Mouse (Mus musculus) neural tube, embryonic 14.5 days (tissue): ENCODE data around the gene Prrg2. TPM values are rescaled to one million over a fixed set of nuclear protein-coding genes. Genes with fewer than 3 reads are reported as not detected.
"Not testable (repeated sequence)": the region's sequence is repeated elsewhere in the genome, so short reads cannot be mapped to it uniquely, and the experiment has no call there.

Experiments
- ATAC-seq: fragments of 200-750 bp; cut with Nextera tagmentation; 2 replicates; pipeline ENCODE4 v1.8.0; 2017; ENCODE audit warnings: low read depth, mild to moderate bottlenecking, moderate TSS enrichment, moderate library complexity
- H3K27ac ChIP-seq: fragments of 300-500 bp; sonication (generic); 2 replicates; pipeline ENCODE4 v1.5.1; 2014; ENCODE audit warnings: low read depth, mild to moderate bottlenecking, control low read depth, low read length, moderate library complexity, mixed read lengths
- H3K27me3 ChIP-seq: fragments of 300-500 bp; sonication (generic); 2 replicates; pipeline ENCODE4 v1.6.1; 2014; ENCODE audit warnings: low read length; ENCODE audit not compliant: control insufficient read depth, insufficient read depth
- H3K36me3 ChIP-seq: fragments of 300-500 bp; sonication (generic); 2 replicates; pipeline ENCODE4 v1.6.1; 2014; ENCODE audit warnings: low read length, mixed read lengths; ENCODE audit not compliant: control insufficient read depth, insufficient read depth
- H3K4me1 ChIP-seq: fragments of 300-500 bp; sonication (generic); 2 replicates; pipeline ENCODE4 v1.6.1; 2014; ENCODE audit warnings: low read length; ENCODE audit not compliant: control insufficient read depth, insufficient read depth
- H3K4me2 ChIP-seq: fragments of 300-500 bp; sonication (generic); 2 replicates; pipeline ENCODE4 v1.6.1; 2014; ENCODE audit warnings: mild to moderate bottlenecking, low read depth, low read length, control low read depth
- H3K4me3 ChIP-seq: fragments of 300-500 bp; sonication (generic); 2 replicates; pipeline ENCODE4 v1.5.1; 2014; ENCODE audit warnings: low read depth, low read length, control low read depth, mixed read lengths
- H3K9ac ChIP-seq: fragments of 300-500 bp; sonication (generic); replicated peaks from 2 replicates; pipeline ENCODE4 v1.6.1; 2014; ENCODE audit warnings: low read depth, mild to moderate bottlenecking, control low read depth, low read length, mixed read lengths
- H3K9me3 ChIP-seq: fragments of 300-500 bp; sonication (generic); 2 replicates; pipeline ENCODE4 v1.6.1; 2016; ENCODE audit warnings: low read length; ENCODE audit not compliant: control insufficient read depth
- whole genome bisulfite sequencing: fragments of 180-500 bp; shearing (Covaris S2); extraction: QIAGEN DNeasy Blood & Tissue Kit; methylation state at CpG from one replicate; pipeline ENCODE4 v1.1.7; 2014; 5-methylcytosine and 5-hydroxymethylcytosine counted together
- polyA plus RNA-seq: library from polyadenylated mRNA; unstranded; fragments of >200 nt; fragmentation: Nextera tagmentation; extraction: Ambion mirVana; gene quantifications from 2 replicates; pipeline ENCODE4 v1.2.1, GENCODE M21; 2014

The Prrg2 gene
- 12.7 and 12.8 TPM in 2 replicates for polyA plus RNA-seq

- H3K36me3 ChIP-seq = no peaks in the 10 kb centered on the region
- H3K4me2 ChIP-seq = peak within 1 kb of the TSS; percentile 52
- peaks cover 17% of the 10 kb centered on the region for H3K4me1 ChIP-seq
- peak within 1 kb of the TSS; percentile 65 for H3K4me3 ChIP-seq
- H3K9ac ChIP-seq = peak within 1 kb of the TSS; percentile 62
- under 1% methylated on average over 31 of the region's 31 CpGs for WGBS
- no peaks in the 10 kb centered on the region for H3K9me3 ChIP-seq
- ATAC-seq = peak; percentile 89
- peak within 1 kb of the TSS; percentile 84 for H3K27ac ChIP-seq
- H3K27me3 ChIP-seq = no peaks in the 10 kb centered on the region
Observed at GRCm38 (mm10) chr7:45062239-45062835, at the start of gene Prrg2, which contains the start of gene Nosip. TSS of gene Prrg2 (minus strand) at chr7:45062677. TSS of gene Nosip (plus strand) at chr7:45062429.

- 59% methylated on average over 2 of the region's 2 CpGs for WGBS
- Histone ChIP-seq H3K4me3 (no peak overlapping the region), H3K27ac (no peak overlapping the region), H3K9me3 (no peaks in the 10 kb centered on the region), H3K4me2 (no peak overlapping the region), H3K4me1 (no peaks in the 10 kb centered on the region), H3K36me3 (no peaks in the 10 kb centered on the region), H3K27me3 (no peaks in the 10 kb centered on the region), H3K9ac (no peak overlapping the region)
- no peak for ATAC-seq
Observed at GRCm38 (mm10) chr7:45111940-45112339, 49.5 kb upstream of the Prrg2 start.

- H3K36me3 ChIP-seq, H3K9me3 ChIP-seq, H3K4me2 ChIP-seq, H3K4me1 ChIP-seq, H3K9ac ChIP-seq, ATAC-seq, H3K27ac ChIP-seq, H3K27me3 ChIP-seq, H3K4me3 ChIP-seq: not testable (repeated sequence)
- WGBS = 87% methylated on average over 4 of the region's 4 CpGs
Observed at GRCm38 (mm10) chr7:45110089-45110488, 47.6 kb upstream of the Prrg2 start.

- H3K9ac ChIP-seq = no peak overlapping the region
- H3K27ac ChIP-seq = no peak overlapping the region
- ATAC-seq = no peak
- no peaks in the 10 kb centered on the region for H3K36me3 ChIP-seq
- no peaks in the 10 kb centered on the region for H3K4me1 ChIP-seq
- no peak overlapping the region for H3K4me2 ChIP-seq
- 68% methylated on average over 5 of the region's 5 CpGs for WGBS
- no peaks in the 10 kb centered on the region for H3K9me3 ChIP-seq
- H3K27me3 ChIP-seq = no peaks in the 10 kb centered on the region
- H3K4me3 ChIP-seq = no peak overlapping the region
Observed at GRCm38 (mm10) chr7:45107052-45107645, 44.7 kb upstream of the Prrg2 start.

GRCm38 (mm10) chr7:45106441-45106840 lies 44.0 kb upstream of the Prrg2 start:
- H3K4me1 ChIP-seq = no peaks in the 10 kb centered on the region
- no peak overlapping the region for H3K27ac ChIP-seq
- H3K9ac ChIP-seq = no peak overlapping the region
- ATAC-seq = no peak
- no peaks in the 10 kb centered on the region for H3K27me3 ChIP-seq
- no peak overlapping the region for H3K4me3 ChIP-seq
- no peak overlapping the region for H3K4me2 ChIP-seq
- WGBS = 19% methylated on average over 6 of the region's 6 CpGs
- H3K36me3 ChIP-seq = no peaks in the 10 kb centered on the region
- H3K9me3 ChIP-seq = no peaks in the 10 kb centered on the region

- Histone ChIP-seq H3K9ac (no peak overlapping the region), H3K27ac (no peak overlapping the region), H3K4me1 (no peaks in the 10 kb centered on the region), H3K4me2 (no peak overlapping the region), H3K9me3 (no peaks in the 10 kb centered on the region), H3K4me3 (no peak overlapping the region), H3K36me3 (no peaks in the 10 kb centered on the region), H3K27me3 (no peaks in the 10 kb centered on the region)
- no peak for ATAC-seq
- WGBS = 81% methylated on average over 8 of the region's 8 CpGs
Observed at GRCm38 (mm10) chr7:45105491-45105890, 43.0 kb upstream of the Prrg2 start.

- Histone ChIP-seq H3K36me3 (no peaks in the 10 kb centered on the region), H3K27ac (no peak overlapping the region), H3K4me1 (no peaks in the 10 kb centered on the region), H3K4me3 (no peak overlapping the region), H3K4me2 (no peak overlapping the region), H3K9ac (no peak overlapping the region), H3K9me3 (no peaks in the 10 kb centered on the region), H3K27me3 (no peaks in the 10 kb centered on the region)
- 80% methylated on average over 5 of the region's 5 CpGs for WGBS
- ATAC-seq = no peak
Observed at GRCm38 (mm10) chr7:45104941-45105340, 42.5 kb upstream of the Prrg2 start.

GRCm38 (mm10) chr7:45103652-45104180 lies 41.2 kb upstream of the Prrg2 start, which contains the start of gene Fcgrt:
TSS of gene Fcgrt (minus strand) at chr7:45103851.
- no peaks in the 10 kb centered on the region for H3K36me3 ChIP-seq
- no peak for ATAC-seq
- no peak within 1 kb of the TSS; the same call in 1 of the 2 replicates for H3K4me3 ChIP-seq
- H3K27me3 ChIP-seq = no peaks in the 10 kb centered on the region
- no peaks in the 10 kb centered on the region for H3K4me1 ChIP-seq
- peak within 1 kb of the TSS; percentile 29; the same call in 1 of the 2 replicates for H3K4me2 ChIP-seq
- H3K9me3 ChIP-seq = no peaks in the 10 kb centered on the region
- no peak within 1 kb of the TSS for H3K27ac ChIP-seq
- H3K9ac ChIP-seq = no peak within 1 kb of the TSS
- WGBS = 69% methylated on average over 7 of the region's 7 CpGs

GRCm38 (mm10) chr7:45102940-45103585 lies 40.6 kb upstream of the Prrg2 start:
- Histone ChIP-seq H3K27me3 (no peaks in the 10 kb centered on the region), H3K36me3 (no peaks in the 10 kb centered on the region), H3K9ac (no peak overlapping the region), H3K4me2 (peak overlapping the region; percentile 29; the same call in 1 of the 2 replicates), H3K9me3 (no peaks in the 10 kb centered on the region), H3K4me1 (no peaks in the 10 kb centered on the region), H3K4me3 (no peak overlapping the region; the same call in 1 of the 2 replicates), H3K27ac (no peak overlapping the region)
- no peak for ATAC-seq
- 84% methylated on average over 9 of the region's 9 CpGs for WGBS
